Mouse (Mus musculus) induced T-regulatory cell, adult 2 months (primary cell): Measurements from ENCODE around the gene Perp.

Source experiments
- DNase-seq: peaks from one replicate; pipeline ENCODE4 v3.0.0-alpha.2; 2012; ENCODE audit warnings: low read depth

Gene Perp

DNA sequence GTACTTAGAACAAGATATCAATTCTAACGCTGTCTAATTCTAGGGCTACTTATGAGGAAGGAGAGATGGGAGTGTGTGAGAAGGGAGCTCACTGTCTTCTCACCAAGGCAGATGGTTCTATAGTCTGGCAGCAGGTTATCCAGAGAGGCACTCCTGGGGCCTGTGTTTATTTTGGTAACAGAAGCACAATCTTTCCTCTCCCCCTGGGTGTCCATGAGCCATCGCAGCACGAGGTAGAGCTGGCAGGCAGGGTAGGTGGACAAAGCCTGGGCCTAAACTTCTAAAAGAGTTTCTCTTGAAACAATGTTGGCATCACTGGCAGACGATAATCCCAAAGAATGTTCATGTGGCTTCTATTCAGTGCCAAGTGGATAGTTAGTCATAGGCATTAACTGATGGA lies 18.5 kb downstream of the Perp start:
- no peak for DNase-seq

DNA sequence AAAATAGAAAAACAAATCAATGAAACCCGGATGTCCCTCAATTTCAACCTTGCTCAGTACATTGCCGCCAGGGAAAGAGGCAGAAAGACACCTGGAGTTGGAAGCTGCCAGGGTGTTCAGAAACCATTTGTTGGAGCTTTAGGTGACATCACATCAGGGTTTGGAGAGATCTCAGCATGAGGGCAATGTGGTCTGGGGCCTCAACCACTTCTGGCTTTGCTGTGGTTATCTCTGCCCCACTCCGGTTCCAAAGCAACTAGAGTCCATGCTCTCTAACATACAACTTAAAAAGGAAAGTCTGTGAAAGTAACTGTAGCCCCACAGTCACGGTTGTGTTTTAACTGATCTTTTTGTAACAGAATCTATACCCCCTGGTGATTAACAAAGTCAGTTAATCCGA lies 19.9 kb downstream of the Perp start:
- no peak for DNase-seq

DNA sequence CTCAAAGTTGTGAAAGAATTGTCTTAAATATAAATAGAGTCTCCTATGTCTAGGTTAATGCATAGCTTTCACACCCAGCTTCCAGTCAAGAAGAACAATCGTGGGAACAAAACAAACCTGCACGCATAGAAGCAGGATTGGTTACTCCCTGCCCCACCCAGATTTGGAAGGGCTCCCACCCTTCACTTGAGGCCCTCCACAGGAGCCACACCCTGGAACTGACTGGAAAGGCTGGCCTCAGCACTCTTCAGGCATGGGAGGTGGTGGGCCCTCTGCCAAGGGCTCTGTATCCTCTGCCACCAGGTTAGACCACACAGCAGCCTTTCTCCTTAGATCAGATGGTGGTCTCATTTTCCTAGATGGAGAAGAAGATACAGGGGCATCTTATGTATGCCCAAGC lies 26.2 kb downstream of the Perp start:
- DNase-seq: no peak

DNA sequence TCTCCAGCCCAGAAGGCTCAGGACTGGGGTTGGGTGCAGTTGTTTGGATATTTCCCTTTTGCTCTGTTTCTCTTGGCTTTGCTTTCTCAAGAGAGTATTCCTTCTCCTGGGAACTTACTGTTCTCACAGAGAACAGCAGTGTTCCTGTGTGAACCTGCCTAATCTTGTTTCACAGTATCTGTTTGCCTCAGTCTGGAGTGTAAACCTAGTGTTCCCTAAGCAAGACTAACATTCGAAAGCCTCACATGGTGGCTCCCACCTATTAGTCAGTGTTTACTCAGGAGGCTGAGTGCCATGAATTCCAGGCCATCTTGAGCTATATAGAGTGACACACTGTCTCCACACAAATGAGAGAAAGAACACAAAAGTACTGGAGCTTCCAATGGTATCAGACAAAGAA lies 31.4 kb downstream of the Perp start:
- DNase-seq: no peak

DNA sequence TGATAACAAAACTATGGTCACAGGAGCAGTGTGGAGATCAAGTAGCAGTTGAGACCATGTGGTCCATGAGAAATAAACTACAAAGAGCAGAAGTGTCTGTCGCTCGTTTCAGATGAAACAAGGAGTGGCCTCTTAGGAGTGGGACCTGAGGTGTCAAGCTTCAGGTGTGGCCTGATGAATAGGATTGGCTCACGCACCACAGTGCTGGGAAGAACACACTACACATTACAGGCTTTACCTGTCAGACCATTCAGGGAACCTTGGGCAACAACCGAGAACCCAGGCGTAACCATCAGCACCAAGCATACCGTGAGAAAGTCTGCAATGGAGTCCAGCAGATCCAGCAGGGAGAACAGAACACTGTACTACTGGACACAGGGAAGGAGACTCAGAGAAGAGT lies 33.3 kb downstream of the Perp start:
- DNase-seq: no peak

DNA sequence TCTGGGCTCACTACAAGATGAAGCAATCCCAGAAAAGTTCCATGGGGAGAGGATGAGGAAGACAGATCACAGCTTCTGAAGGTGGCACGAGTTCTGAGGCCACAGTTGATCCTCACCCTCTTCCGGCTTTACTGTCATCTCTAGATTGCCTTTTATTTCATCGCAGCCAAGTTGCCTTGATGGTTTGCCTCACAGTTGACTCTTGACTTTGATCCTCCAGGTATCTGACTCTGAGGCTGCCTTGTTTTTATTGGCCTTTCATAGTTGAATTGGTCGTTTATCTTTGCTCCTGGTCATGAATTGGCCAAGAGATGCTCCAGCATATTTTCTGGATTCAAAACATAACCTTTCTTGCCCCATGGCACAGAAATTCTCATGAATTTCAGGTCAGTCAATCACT lies 34.3 kb downstream of the Perp start:
- DNase-seq: no peak

DNA sequence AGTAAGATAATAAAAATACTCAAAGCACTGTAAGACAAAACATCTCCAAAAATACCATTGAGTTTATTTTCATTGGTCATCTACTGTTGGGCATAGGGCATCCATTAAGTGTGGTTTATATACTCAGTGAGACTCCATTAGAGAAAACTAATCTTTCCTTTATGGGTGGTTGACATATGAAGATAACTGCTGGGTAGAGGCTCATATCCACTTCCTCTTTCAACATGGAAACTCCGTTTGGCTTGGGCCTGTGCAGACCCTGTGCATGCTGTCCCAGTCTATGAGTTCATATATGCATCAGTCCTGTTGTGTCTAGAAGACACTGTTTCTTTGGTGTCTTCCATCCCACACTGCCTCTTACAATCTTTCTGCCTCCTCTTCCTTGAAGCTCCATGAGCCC lies 34.9 kb downstream of the Perp start:
- DNase-seq: no peak

DNA sequence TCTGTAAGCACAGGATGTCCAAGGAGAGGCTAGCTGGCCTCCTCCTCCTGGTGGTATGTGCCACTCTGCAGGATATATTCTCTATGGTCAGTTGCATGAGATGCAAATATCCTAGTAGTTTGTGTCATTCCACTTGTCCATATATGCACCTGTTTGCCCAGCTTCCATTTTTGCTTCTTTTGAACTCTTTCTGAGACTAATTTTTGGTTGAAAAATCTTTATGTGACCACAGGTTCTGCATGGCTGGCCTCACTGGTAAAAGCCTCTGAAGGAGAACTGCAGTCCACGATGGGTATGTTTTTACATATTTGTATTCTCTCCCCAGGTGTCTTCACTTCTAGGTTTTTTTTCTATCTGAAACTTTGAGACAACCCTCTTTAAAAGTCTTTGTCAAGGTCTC lies 37.4 kb downstream of the Perp start:
- no peak for DNase-seq

DNA sequence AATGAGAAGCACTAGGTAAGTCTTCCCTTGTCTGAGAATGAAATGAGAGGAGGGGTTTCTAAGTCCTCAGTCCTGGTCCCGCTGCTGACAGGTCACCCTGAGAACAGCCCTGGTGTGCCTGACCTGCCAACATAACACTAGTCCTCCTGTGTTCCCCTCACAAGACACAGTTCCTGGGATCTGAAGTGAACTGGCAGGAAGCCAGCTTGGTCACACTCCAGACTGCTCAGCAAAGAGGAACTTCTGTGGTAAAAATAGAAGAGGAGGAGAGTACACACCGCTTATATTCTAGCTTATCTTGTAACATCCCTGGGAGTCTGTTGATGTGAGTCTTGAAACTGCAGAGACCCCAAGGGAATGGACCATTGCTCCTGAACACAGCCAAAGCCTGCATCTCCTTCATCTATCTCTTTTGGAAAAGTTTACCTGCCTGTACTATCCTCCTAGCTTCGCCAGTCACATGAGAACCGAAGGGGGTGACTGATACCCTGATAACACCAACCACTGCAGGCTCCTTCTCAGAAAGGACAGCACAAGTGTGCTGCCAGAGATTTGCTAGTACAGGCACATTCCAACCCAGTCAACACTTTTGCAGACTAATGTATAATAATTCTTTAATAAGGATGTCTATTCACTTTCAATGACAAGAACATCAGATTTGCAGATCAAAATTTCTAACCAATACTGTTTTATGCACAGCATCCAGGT lies 42.3 kb downstream of the Perp start:
- no peak for DNase-seq

DNA sequence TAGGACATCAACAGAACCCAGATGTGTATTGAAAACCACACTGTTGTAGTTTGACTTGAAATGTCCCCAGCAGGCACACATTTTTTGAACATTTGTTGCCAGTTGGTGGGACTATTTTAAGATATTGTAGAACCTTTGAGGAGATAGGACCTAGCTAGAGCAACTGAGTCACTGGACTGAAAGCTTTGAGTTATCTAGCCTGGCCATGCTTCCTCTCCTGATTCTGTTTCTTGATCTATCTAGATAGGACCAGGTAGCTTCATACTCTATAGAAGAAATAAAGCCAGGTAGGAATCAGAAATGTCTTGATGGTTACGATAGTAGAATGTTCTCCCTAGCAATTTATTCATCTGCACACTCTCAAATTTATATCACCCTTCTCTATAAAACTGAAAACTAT lies 43.9 kb downstream of the Perp start:
- DNase-seq: no peak

DNA sequence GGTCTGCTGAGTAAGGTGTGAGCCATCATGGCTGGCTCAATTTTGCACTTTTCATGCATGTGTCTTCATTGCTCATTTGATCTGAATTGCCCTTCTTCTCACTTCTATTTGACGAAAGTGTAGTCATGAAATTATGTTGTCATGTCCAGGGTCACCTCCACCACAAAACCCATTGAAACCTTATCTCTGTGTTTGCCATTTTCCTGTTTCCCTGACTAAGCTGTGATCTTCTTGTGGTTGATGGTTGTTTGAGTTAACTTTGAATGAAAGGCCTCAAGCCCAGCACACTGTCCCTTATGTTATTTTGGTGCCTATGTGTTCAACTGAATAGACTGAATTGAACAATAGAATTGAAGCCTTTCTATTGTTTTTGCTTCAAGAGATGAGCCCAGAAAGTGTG lies 44.4 kb downstream of the Perp start:
- DNase-seq: no peak

DNA sequence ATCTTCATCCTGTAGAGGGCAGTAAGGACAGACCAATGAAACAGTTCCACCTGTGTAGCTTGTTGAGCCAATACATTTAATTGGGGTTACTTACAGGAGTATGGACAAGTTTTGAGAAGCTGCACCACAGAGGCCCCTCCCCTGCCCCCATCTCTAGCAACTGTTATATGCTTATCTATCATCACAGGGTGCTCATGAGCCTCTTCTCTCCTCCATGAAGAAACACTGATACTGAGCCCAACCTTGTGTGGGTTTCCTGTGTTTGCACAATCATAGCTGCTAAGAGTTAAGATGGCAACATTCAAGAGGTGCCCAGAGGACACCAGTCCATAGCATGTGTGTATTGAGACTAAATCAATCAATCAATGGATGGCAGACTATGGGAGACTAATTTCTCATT lies 46.3 kb downstream of the Perp start:
- no peak for DNase-seq

DNA sequence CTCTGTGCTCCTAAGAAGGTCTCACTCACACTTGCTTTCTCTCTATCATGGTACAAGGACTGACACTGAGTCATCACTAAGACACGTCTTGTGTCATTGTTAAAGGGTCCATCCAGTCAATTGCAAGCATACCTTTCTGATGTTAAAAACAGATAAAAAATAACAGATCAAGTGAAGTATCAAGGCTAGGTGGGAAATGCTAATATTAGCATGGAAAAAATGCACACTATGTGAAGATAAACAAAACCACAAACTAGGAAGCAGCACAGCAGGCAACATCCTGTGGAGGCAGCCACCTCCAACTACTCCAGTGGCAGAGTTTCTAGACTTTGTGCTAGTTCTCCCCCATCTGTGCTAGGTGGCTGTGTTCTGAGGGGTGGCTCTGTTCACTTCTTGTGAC lies 47.3 kb downstream of the Perp start:
- no peak for DNase-seq

DNA sequence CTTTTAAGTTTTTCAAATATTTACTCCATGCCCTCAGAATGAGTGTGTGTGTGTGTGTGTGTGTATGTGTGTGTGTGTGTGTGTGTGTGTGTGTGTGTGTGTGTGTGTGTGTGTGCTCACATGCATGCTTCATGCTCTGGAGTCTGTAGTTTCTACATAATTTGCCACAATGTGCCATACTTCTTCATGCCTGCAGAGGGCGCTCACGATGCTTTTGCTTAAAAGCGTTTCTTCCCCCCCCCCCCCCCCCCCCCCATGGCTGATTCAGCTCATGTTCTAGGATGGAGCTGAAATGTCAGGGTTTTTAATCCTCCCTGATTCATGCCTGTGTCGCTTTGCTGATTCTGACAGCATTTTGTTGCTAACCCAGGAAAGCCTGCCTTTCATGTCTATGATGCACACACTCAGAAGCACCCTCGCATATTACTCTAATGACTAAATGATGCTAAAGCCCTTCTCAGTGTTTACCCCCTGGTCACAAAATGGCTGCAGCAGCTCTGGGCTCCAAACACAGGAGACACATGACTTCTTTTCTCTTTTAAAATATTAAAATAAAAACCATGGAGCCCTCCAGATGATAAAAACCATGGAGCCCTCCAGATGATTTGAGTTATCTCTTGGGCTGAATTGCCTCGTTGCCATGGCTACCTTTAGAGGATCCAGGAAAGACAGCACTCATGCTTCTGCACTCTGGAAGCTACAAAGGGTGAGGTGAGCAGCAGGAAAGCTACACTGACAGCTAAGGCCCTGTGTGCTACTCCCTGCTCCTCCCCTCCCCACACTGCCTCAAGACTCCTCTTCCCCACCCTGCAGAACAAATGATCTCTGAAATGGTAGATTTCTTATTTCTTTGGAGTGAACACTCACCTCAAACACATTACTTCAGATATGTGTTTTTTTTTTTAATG lies 49.7 kb downstream of the Perp start:
- DNase-seq: peak; percentile 63

DNA sequence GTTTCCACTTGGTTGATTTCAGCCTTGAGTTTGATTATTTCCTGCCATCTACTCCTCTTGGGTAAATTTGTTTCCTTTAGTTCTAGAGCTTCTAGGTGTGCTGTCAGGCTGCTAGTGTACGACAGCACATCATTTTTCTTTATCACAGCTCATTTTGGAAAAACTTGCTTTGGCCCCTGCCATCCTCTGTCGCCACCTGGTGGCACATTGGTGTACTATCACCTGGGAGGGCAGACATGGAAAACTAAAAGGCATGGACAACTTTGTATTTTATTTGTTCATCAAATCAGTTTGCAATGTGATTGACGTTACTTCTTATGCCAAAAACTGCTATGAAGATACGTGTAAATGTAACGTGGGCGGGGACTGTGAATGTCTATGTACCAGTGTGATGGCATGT lies 59.3 kb downstream of the Perp start:
- DNase-seq: peak; percentile 71
